Mouse (Mus musculus): Measurements from ENCODE around the gene Ppp1cb.

GRCm38 (mm10) chr5:32446394-32446793, 12.2 kb upstream of the Ppp1cb start:
- TF ChIP-seq CTCF (IDR thresholded peaks at IDR 0.05; ENCODE audit: borderline replicate concordance, insufficient read depth, low read depth, low read length) (no peak), POLR2A (IDR thresholded peaks at IDR 0.05; ENCODE audit: borderline replicate concordance, insufficient read depth, low read length) (no peak)
